Mouse (Mus musculus) ES-CJ7 (cell line): ENCODE measurements around the gene Rps19bp1.
A peak's percentile ranks its signal among the peaks of the same experiment; 100 is the strongest.

Experiments
- DNase-seq: peaks from one replicate; pipeline ENCODE4 v3.0.0; 2011; ENCODE audit warnings: low read depth, low spot score

Gene Rps19bp1

GRCm38 (mm10) chr15:80219211-80219610 is 44.9 kb downstream of the Rps19bp1 start:
- peak; percentile 89 for DNase-seq

- DNase-seq: no peak
Measured at GRCm38 (mm10) chr15:80217476-80217875, 46.6 kb downstream of the Rps19bp1 start.

GRCm38 (mm10) chr15:80216480-80216820 is 47.7 kb downstream of the Rps19bp1 start:
- no peak for DNase-seq

GRCm38 (mm10) chr15:80215716-80216479 is 48.2 kb downstream of the Rps19bp1 start:
- peak; percentile 74 for DNase-seq

- no peak for DNase-seq
Measured at GRCm38 (mm10) chr15:80213688-80214087, 50.4 kb downstream of the Rps19bp1 start.
